Mouse (Mus musculus): ENCODE data around the gene Ankrd23. TPM values are rescaled to one million over a fixed set of nuclear protein-coding genes. Genes with fewer than 3 reads are reported as not detected.
"Not testable (repeated sequence)": the region's sequence is repeated elsewhere in the genome, so short reads cannot be mapped to it uniquely, and the experiment has no call there.

The Ankrd23 gene
- polyA plus RNA-seq (2011; ENCODE audit: insufficient read depth, insufficient read length, low replicate concordance, missing spikeins): 4.4 and 18.0 TPM in 2 replicates

GRCm38 (mm10) chr1:36536783-36537182 is at the start of gene Ankrd23:
TSS of gene Ankrd23 (minus strand) at chr1:36536883.
- H3K4me3 ChIP-seq (replicated peaks; ENCODE audit: control insufficient read depth, low read depth, low read length); H3K27ac ChIP-seq (ENCODE audit: control insufficient read depth, insufficient read depth, low read depth, low read length, poor library complexity); H3K4me1 ChIP-seq (ENCODE audit: control insufficient read depth, insufficient read depth, low read length): not testable (repeated sequence)
- WGBS: 92% methylated on average over 9 of the region's 9 CpGs

- whole genome bisulfite sequencing: 83% methylated on average over 4 of the region's 4 CpGs
- Histone ChIP-seq H3K4me3 (replicated peaks; ENCODE audit: control insufficient read depth, low read depth, low read length) (no peak overlapping the region), H3K27ac (ENCODE audit: control insufficient read depth, insufficient read depth, low read depth, low read length, poor library complexity) (no peak overlapping the region)
Measured at GRCm38 (mm10) chr1:36586288-36586687, 49.6 kb upstream of the Ankrd23 start.

DNA sequence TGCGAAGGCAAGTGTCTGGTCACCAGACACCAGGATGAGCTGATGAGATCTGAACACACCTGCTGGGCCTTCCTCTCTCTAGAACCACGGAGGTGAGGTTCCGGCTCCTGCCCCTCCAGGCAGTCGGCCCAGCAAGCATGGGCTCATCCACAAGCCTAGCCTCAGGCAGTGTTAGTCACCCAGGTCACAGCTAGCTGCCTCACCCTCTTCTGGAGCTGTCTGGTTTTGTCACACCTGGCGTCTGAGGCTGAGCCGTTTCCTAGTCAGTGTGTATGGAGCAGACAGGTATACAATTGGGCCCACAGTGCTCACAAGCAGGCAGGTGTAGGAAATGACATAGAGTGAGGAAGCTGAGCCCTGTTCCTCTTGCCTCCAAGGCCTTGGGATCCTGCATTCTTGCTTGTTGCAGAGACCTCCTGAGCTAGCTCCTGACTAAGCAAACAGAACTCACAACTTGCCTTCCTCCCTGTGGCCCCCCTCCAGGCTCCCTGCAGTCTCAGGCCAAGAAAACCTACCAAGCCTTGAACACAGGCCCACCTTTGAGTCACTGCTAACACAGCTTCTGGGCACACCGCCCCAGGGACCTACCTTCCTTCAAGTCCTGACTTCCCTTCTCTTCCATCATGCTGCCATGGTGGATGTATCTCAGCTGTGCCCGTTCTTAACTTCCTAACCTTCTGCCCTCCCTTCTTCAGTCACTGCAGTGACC is 46.9 kb upstream of the Ankrd23 start:
- Histone ChIP-seq H3K4me1 (ENCODE audit: control insufficient read depth, insufficient read depth, low read length) (no peaks in the 10 kb centered on the region), H3K27ac (ENCODE audit: control insufficient read depth, insufficient read depth, low read depth, low read length, poor library complexity) (no peak overlapping the region), H3K4me3 (replicated peaks; ENCODE audit: control insufficient read depth, low read depth, low read length) (no peak overlapping the region)
- 75% methylated on average over 8 of the region's 8 CpGs for WGBS
- TF ChIP-seq CTCF (IDR thresholded peaks at IDR 0.05; ENCODE audit: control insufficient read depth, insufficient read depth, low read length): no peak
- no peak for TF ChIP-seq POLR2A (IDR thresholded peaks at IDR 0.05; ENCODE audit: borderline replicate concordance, control insufficient read depth, low read depth, low read length)

More at GRCm38 (mm10) chr1:36586288-36586687, 49.6 kb upstream of the Ankrd23 start:
- no peak for TF ChIP-seq CTCF (IDR thresholded peaks at IDR 0.05; ENCODE audit: control insufficient read depth, insufficient read depth, low read length)
- peaks cover 2% of the 10 kb centered on the region; the same call in 1 of the 2 replicates for H3K4me1 ChIP-seq (ENCODE audit: control insufficient read depth, insufficient read depth, low read length)

DNA sequence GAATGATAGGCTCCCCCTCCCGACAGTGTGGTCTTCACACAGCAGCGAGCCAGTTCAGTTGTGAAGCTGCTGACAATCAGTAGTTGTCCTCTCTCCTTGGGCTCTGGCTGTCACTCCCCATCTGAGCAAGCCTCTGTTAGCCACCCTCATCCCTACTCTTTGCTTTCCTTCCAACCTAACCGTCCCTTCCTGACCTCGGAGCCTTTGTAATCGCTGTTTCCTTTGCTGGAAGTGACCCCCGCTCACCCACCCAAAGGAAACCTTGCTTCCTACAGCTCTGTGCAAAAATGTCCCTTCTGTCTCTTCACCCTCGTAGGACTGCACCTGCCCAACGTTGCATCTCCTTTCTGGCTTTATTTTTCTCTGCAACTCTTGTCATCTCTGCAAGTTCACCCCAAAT is 45.5 kb upstream of the Ankrd23 start:
- H3K4me3 ChIP-seq (replicated peaks; ENCODE audit: control insufficient read depth, low read depth, low read length): no peak overlapping the region
- H3K4me1 ChIP-seq (ENCODE audit: control insufficient read depth, insufficient read depth, low read length): no peaks in the 10 kb centered on the region
- no peak overlapping the region for H3K27ac ChIP-seq (ENCODE audit: control insufficient read depth, insufficient read depth, low read depth, low read length, poor library complexity)
- no peak for TF ChIP-seq CTCF (IDR thresholded peaks at IDR 0.05; ENCODE audit: control insufficient read depth, insufficient read depth, low read length)
- no peak for TF ChIP-seq POLR2A (IDR thresholded peaks at IDR 0.05; ENCODE audit: borderline replicate concordance, control insufficient read depth, low read depth, low read length)
- WGBS: 71% methylated on average over 8 of the region's 8 CpGs

DNA sequence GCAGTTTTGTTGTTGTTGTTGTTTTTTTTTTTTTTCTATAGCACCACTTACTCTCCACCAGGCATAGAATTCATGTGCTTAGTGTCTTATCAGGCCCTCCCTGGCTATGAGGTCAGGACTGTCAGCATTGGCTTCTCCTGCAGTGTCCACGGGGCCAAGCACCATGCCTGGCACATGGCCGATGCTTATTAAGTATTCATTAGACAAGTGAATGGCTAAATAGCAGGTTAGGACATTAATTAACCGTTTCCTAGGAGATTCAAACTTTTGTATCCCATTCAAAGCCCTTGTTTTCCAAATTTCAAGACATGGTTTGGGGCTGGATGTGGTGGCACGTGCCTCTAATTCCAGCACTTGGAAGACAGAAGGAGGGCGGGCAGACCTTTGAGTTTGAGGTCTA is 44.6 kb upstream of the Ankrd23 start:
- TF ChIP-seq POLR2A (IDR thresholded peaks at IDR 0.05; ENCODE audit: borderline replicate concordance, control insufficient read depth, low read depth, low read length) (no peak), CTCF (IDR thresholded peaks at IDR 0.05; ENCODE audit: control insufficient read depth, insufficient read depth, low read length) (no peak)
- no peak overlapping the region for H3K4me3 ChIP-seq (replicated peaks; ENCODE audit: control insufficient read depth, low read depth, low read length)
- WGBS: 76% methylated on average over 5 of the region's 5 CpGs
- H3K4me1 ChIP-seq (ENCODE audit: control insufficient read depth, insufficient read depth, low read length): no peaks in the 10 kb centered on the region
- no peak overlapping the region for H3K27ac ChIP-seq (ENCODE audit: control insufficient read depth, insufficient read depth, low read depth, low read length, poor library complexity)

- no peak overlapping the region for H3K4me3 ChIP-seq (replicated peaks; ENCODE audit: control insufficient read depth, low read depth, low read length)
- H3K27ac ChIP-seq (ENCODE audit: control insufficient read depth, insufficient read depth, low read depth, low read length, poor library complexity): no peak overlapping the region
- 24% methylated on average over 17 of the region's 17 CpGs for WGBS
- TF ChIP-seq CTCF (IDR thresholded peaks at IDR 0.05; ENCODE audit: control insufficient read depth, insufficient read depth, low read length) (no peak), POLR2A (IDR thresholded peaks at IDR 0.05; ENCODE audit: borderline replicate concordance, control insufficient read depth, low read depth, low read length) (peak; percentile 16; the same call in 1 of the 2 replicates)
- no peaks in the 10 kb centered on the region for H3K4me1 ChIP-seq (ENCODE audit: control insufficient read depth, insufficient read depth, low read length)
Measured at GRCm38 (mm10) chr1:36580384-36581207, 43.9 kb upstream of the Ankrd23 start.

DNA sequence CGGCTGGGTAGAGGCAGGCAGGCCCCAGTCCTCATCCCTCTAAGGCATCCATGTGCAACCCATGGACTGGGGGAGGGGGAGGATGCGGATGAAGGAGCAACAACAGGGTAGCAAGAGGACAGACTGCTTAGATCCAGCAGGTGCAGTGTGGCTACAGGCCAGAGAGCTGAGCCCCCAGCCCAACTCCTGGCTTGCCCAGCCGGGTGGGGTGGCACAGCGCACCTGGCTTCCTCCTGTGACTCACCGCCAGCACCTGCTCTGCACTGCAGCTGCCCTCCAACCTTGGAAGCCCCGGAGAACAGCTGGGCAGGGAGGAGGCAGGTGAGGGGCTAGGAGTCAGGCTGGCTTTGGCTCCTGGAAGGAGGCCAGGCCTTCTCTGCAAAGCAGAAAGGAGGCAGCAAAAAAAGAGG is 43.3 kb upstream of the Ankrd23 start:
- Histone ChIP-seq H3K4me1 (ENCODE audit: control insufficient read depth, insufficient read depth, low read length) (no peaks in the 10 kb centered on the region), H3K4me3 (replicated peaks; ENCODE audit: control insufficient read depth, low read depth, low read length) (no peak overlapping the region), H3K27ac (ENCODE audit: control insufficient read depth, insufficient read depth, low read depth, low read length, poor library complexity) (no peak overlapping the region)
- TF ChIP-seq CTCF (IDR thresholded peaks at IDR 0.05; ENCODE audit: control insufficient read depth, insufficient read depth, low read length) (no peak), POLR2A (IDR thresholded peaks at IDR 0.05; ENCODE audit: borderline replicate concordance, control insufficient read depth, low read depth, low read length) (no peak)
- 73% methylated on average over 6 of the region's 6 CpGs for WGBS

GRCm38 (mm10) chr1:36576991-36577675 is 40.5 kb upstream of the Ankrd23 start:
- WGBS: 77% methylated on average over 6 of the region's 6 CpGs
- H3K4me1 ChIP-seq (ENCODE audit: control insufficient read depth, insufficient read depth, low read length): no peaks in the 10 kb centered on the region
- no peak overlapping the region for H3K27ac ChIP-seq (ENCODE audit: control insufficient read depth, insufficient read depth, low read depth, low read length, poor library complexity)

More at GRCm38 (mm10) chr1:36576991-36577675, 40.5 kb upstream of the Ankrd23 start:
- H3K4me3 ChIP-seq (replicated peaks; ENCODE audit: control insufficient read depth, low read depth, low read length): no peak overlapping the region
- no peak for TF ChIP-seq POLR2A (IDR thresholded peaks at IDR 0.05; ENCODE audit: borderline replicate concordance, control insufficient read depth, low read depth, low read length)
